Mouse (Mus musculus) bone marrow, adult 2 months (tissue): ENCODE measurements around the gene Endov. TPM values are rescaled to one million over a fixed set of nuclear protein-coding genes. Genes with fewer than 3 reads are reported as not detected.

Experiments used
- H3K27ac ChIP-seq: fragments of 200-500 bp; 2 replicates; pipeline ENCODE4 v1.5.1; 2012; ENCODE audit warnings: low read depth, mild to moderate bottlenecking, control low read depth, inconsistent platforms, low read length; ENCODE audit not compliant: control insufficient read depth, poor library complexity, insufficient read depth
- H3K4me1 ChIP-seq: fragments of 200-500 bp; 2 replicates; pipeline ENCODE4 v1.6.1; 2011; ENCODE audit warnings: low read length; ENCODE audit not compliant: control insufficient read depth, insufficient read depth
- H3K4me3 ChIP-seq: fragments of 200-500 bp; replicated peaks from 2 replicates; pipeline ENCODE3; 2011; ENCODE audit warnings: mild to moderate bottlenecking, low read depth, low read length, control low read depth; ENCODE audit not compliant: control insufficient read depth
- CTCF ChIP-seq: fragments of 200-500 bp; IDR thresholded peaks from 2 replicates; pipeline ENCODE4 v1.5.1; 2011; ENCODE audit warnings: low read length, control low read depth; ENCODE audit not compliant: control insufficient read depth, insufficient read depth
- POLR2A ChIP-seq: fragments of 200-500 bp; IDR thresholded peaks from 2 replicates; pipeline ENCODE4 v1.6.1; 2011; ENCODE audit warnings: low read depth, mild to moderate bottlenecking, control low read depth, low read length, borderline replicate concordance; ENCODE audit not compliant: control insufficient read depth
- WGBS: fragments of 180-500 bp; shearing (Covaris S2); methylation state at CpG from one replicate; pipeline ENCODE4 v1.1.7; 2018; 5-methylcytosine and 5-hydroxymethylcytosine counted together
- polyA plus RNA-seq: library from polyadenylated mRNA; stranded (reverse); fragments of >200 nt; gene quantifications from 2 replicates; pipeline ENCODE4 v1.2.4, GENCODE M21; 2011; ENCODE audit warnings: low replicate concordance; ENCODE audit not compliant: missing spikeins, insufficient read depth, insufficient read length

The Endov gene
- polyA plus RNA-seq, 1 experiment, result 23.5 TPM

- WGBS, result 55% methylated on average over 10 of the region's 10 CpGs
- Histone ChIP-seq H3K4me3 (no peak overlapping the region), H3K4me1 (peaks cover 6% of the 10 kb centered on the region), H3K27ac (no peak overlapping the region)
- TF ChIP-seq CTCF, result no peak
- TF ChIP-seq POLR2A, result no peak
Measured at GRCm38 (mm10) chr11:119550546-119551335, 59.6 kb downstream of the Endov start.

GRCm38 (mm10) chr11:119551468-119551867 lies 60.3 kb downstream of the Endov start:
- TF ChIP-seq CTCF, result no peak
- TF ChIP-seq POLR2A, result no peak
- H3K4me3 ChIP-seq, result no peak overlapping the region
- H3K4me1 ChIP-seq, result peaks cover 6% of the 10 kb centered on the region
- no peak overlapping the region for H3K27ac ChIP-seq
- 69% methylated on average over 3 of the region's 3 CpGs for WGBS

- Histone ChIP-seq H3K4me1 (peaks cover 6% of the 10 kb centered on the region), H3K27ac (no peak overlapping the region), H3K4me3 (no peak overlapping the region)
- 45% methylated on average over 1 of the region's 1 CpGs for WGBS
- TF ChIP-seq CTCF, result no peak
- TF ChIP-seq POLR2A, result no peak
Measured at GRCm38 (mm10) chr11:119552301-119552700, 61.2 kb downstream of the Endov start.

GRCm38 (mm10) chr11:119552902-119553802 lies 62.0 kb downstream of the Endov start:
- 55% methylated on average over 9 of the region's 9 CpGs for WGBS
- no peak overlapping the region for H3K4me3 ChIP-seq
- peaks cover 6% of the 10 kb centered on the region for H3K4me1 ChIP-seq
- no peak overlapping the region for H3K27ac ChIP-seq
- TF ChIP-seq CTCF, result no peak
- no peak for TF ChIP-seq POLR2A

GRCm38 (mm10) chr11:119554706-119555105 lies 63.6 kb downstream of the Endov start:
- H3K4me3 ChIP-seq, result no peak overlapping the region
- TF ChIP-seq POLR2A (no peak), CTCF (no peak)
- 78% methylated on average over 7 of the region's 7 CpGs for WGBS
- peaks cover 6% of the 10 kb centered on the region for H3K4me1 ChIP-seq
- no peak overlapping the region for H3K27ac ChIP-seq

GRCm38 (mm10) chr11:119555170-119555569 lies 64.0 kb downstream of the Endov start:
- 74% methylated on average over 7 of the region's 7 CpGs for WGBS
- no peak for TF ChIP-seq POLR2A
- no peak for TF ChIP-seq CTCF
- H3K27ac ChIP-seq, result no peak overlapping the region

GRCm38 (mm10) chr11:119557940-119558869 lies 67.1 kb downstream of the Endov start:
- Histone ChIP-seq H3K4me1 (peaks cover under 1% of the 10 kb centered on the region; the same call in 1 of the 2 replicates), H3K4me3 (no peak overlapping the region), H3K27ac (no peak overlapping the region)
- WGBS, result 42% methylated on average over 17 of the region's 17 CpGs
- TF ChIP-seq CTCF, result no peak
- TF ChIP-seq POLR2A, result no peak

More at GRCm38 (mm10) chr11:119555170-119555569, 64.0 kb downstream of the Endov start:
- Histone ChIP-seq H3K4me1 (peaks cover 6% of the 10 kb centered on the region), H3K4me3 (no peak overlapping the region)
